ENCODE assay signal across 22 mouse cellular contexts in genomic region chr2:179659254-179659653, GRCm38 (mm10).
"Had no signal": no experiment of that assay in that cellular context is flagged by ENCODE, and none has a peak within 500 bp of the region (broad histone marks: within the 10 kb centered on the region; RNA-seq: fewer than 3 reads in every experiment).

No protein-coding gene starts in this region.

- H3K36me3 ChIP-seq: liver, embryonic 15.5 days; lung, embryonic 15.5 days; midbrain, embryonic 10.5 days; midbrain, embryonic 12.5 days; neural tube, embryonic 13.5 days; neural tube, embryonic 15.5 days had no signal

- H3K4me3 ChIP-seq: liver, embryonic 15.5 days; lung, embryonic 15.5 days; midbrain, embryonic 10.5 days; midbrain, embryonic 12.5 days; myocyte; neural tube, embryonic 13.5 days; neural tube, embryonic 15.5 days had no signal

- DNase-seq: liver, postnatal 0 days; lung, adult 2 months; lung, postnatal 14 days; lung, postnatal 36 days; midbrain, embryonic 14.5 days; retina, postnatal 1 day; right cerebral cortex, adult 18-20 months; right cerebral cortex, postnatal 25 days; right cerebral cortex, postnatal 4 days; spleen, adult 18-20 months; thymus, adult 18-20 months; thymus, postnatal 14 days; thymus, postnatal 36 days had no signal

- H3K27ac ChIP-seq: liver, embryonic 15.5 days; lung, embryonic 15.5 days; midbrain, embryonic 10.5 days; midbrain, embryonic 12.5 days; neural tube, embryonic 13.5 days; neural tube, embryonic 15.5 days had no signal

- H3K9ac ChIP-seq: liver, embryonic 15.5 days; liver, postnatal 0 days; lung, embryonic 15.5 days; midbrain, embryonic 12.5 days; neural tube, embryonic 13.5 days; neural tube, embryonic 15.5 days had no signal

- ATAC-seq: liver, postnatal 0 days; lung, postnatal 0 days; midbrain, embryonic 16.5 days had no signal

- H3K4me2 ChIP-seq: liver, embryonic 15.5 days; lung, embryonic 15.5 days; midbrain, embryonic 12.5 days; neural tube, embryonic 13.5 days; neural tube, embryonic 15.5 days had no signal

- H3K9me3 ChIP-seq: liver, embryonic 15.5 days; lung, embryonic 15.5 days; midbrain, embryonic 12.5 days; neural tube, embryonic 13.5 days; neural tube, embryonic 15.5 days had no signal

- H3K4me1 ChIP-seq: liver, embryonic 15.5 days had no signal
